In the genomic region with DNA sequence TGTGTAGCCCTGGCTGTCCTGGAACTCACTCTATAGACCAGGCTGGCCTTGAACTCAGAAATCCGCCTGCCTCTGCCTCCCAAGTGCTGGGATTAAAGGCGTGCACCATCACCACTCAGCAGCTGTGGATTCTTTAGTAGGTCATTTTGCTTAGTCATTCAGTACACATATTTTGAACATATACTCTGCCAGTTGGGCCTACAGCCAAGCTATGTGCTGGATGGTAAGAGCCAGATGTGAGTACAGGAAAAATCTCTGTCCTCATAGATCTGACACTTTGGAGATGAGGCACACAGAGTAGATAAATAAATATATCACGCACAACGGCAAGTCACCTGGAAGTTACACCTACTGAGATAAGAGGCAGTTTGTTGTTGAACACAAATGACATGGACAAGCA, we compare ENCODE assay signal across 23 mouse cellular contexts. TPM values are rescaled to one million over a fixed set of nuclear protein-coding genes. Genes with fewer than 3 reads are reported as not detected.
DNase-seq lines count a peak whose midpoint lies in the region; ATAC-seq and TF ChIP-seq lines count a peak whose summit lies in the region.
"Had no signal": no experiment of that assay in that cellular context is flagged by ENCODE, and none has a peak within 500 bp of the region (broad histone marks: within the 10 kb centered on the region; RNA-seq: fewer than 3 reads in every experiment).

No protein-coding gene starts in this region.

- whole genome bisulfite sequencing in heart, embryonic 11.5 days (ENCODE audit: insufficient replicate concordance), result 84% methylated on average over 4 of the region's 4 CpGs
- WGBS in liver, postnatal 0 days (ENCODE audit: insufficient replicate concordance), result 71% methylated on average over 4 of the region's 4 CpGs
- WGBS in liver, embryonic 11.5 days, result 86% methylated on average over 4 of the region's 4 CpGs
- 88% methylated on average over 4 of the region's 4 CpGs for WGBS in intestine, embryonic 15.5 days

- DNase-seq in heart, postnatal 4 days, result peak; percentile 20
- no peak for DNase-seq in liver, postnatal 0 days
- no peak for DNase-seq in liver, embryonic 11.5 days (ENCODE audit: low spot score)
- DNase-seq in lung, postnatal 10 days, result peak; percentile 25
- no peak for DNase-seq in lung, postnatal 36 days
- DNase-seq: adrenal gland, postnatal 10 days; adrenal gland, postnatal 36 days; cerebellum, adult 18-20 months; cerebellum, adult 9-10 months; cerebellum, postnatal 14 days; gastrocnemius, postnatal 14 days; heart, adult 18-20 months had no signal

- H3K9ac ChIP-seq in heart, embryonic 11.5 days (ENCODE audit: low read depth, low read length), result no peak overlapping the region
- H3K9ac ChIP-seq in liver, postnatal 0 days (replicated peaks), result no peak overlapping the region
- no peak overlapping the region for H3K9ac ChIP-seq in liver, embryonic 11.5 days (ENCODE audit: low read depth, low read length)
- H3K9ac ChIP-seq in intestine, embryonic 15.5 days, result no peak overlapping the region
- H3K9ac ChIP-seq: forebrain, embryonic 13.5 days; heart, embryonic 13.5 days; hindbrain, embryonic 13.5 days had no signal

- no peak for ATAC-seq in heart, embryonic 11.5 days (replicated peaks; ENCODE audit: insufficient number of reproducible peaks, low FRiP score, low TSS enrichment)
- ATAC-seq in liver, postnatal 0 days, result peak; percentile 66
- no peak for ATAC-seq in liver, embryonic 11.5 days (replicated peaks; ENCODE audit: low FRiP score)
- no peak for ATAC-seq in intestine, embryonic 15.5 days
- ATAC-seq: activated CD4-positive, CD25-positive, alpha-beta regulatory T cell, adult 4 months; CD4-positive, CD25-positive, alpha-beta regulatory T cell, adult 4 months; forebrain, embryonic 13.5 days; forebrain, embryonic 16.5 days; hindbrain, embryonic 16.5 days had no signal

- TF ChIP-seq EP300 in liver, postnatal 0 days (IDR thresholded peaks at IDR 0.05; ENCODE audit: low read depth), result no peak

- no peaks in the 10 kb centered on the region for H3K27me3 ChIP-seq in heart, embryonic 11.5 days (ENCODE audit: control insufficient read depth, insufficient read depth, low read length)
- H3K27me3 ChIP-seq in liver, postnatal 0 days (ENCODE audit: insufficient read depth, low read length), result no peaks in the 10 kb centered on the region
- H3K27me3 ChIP-seq in liver, embryonic 11.5 days (replicated peaks; ENCODE audit: control insufficient read depth, insufficient read depth, low read length), result no peaks in the 10 kb centered on the region
- H3K27me3 ChIP-seq in intestine, embryonic 15.5 days (replicated peaks), result no peaks in the 10 kb centered on the region
- H3K27me3 ChIP-seq: forebrain, embryonic 13.5 days; heart, embryonic 13.5 days; hindbrain, embryonic 13.5 days had no signal

- no peaks in the 10 kb centered on the region; the same call in 1 of the 2 replicates for H3K4me1 ChIP-seq in heart, embryonic 11.5 days (ENCODE audit: control insufficient read depth, insufficient read depth, low read length)
- no peaks in the 10 kb centered on the region for H3K4me1 ChIP-seq in liver, postnatal 0 days (ENCODE audit: insufficient read depth)
- H3K4me1 ChIP-seq in liver, embryonic 11.5 days (replicated peaks; ENCODE audit: control insufficient read depth, insufficient read depth, low read length), result no peaks in the 10 kb centered on the region
- H3K4me1 ChIP-seq in intestine, embryonic 15.5 days (replicated peaks), result no peaks in the 10 kb centered on the region; the same call in 1 of the 2 replicates

- H3K36me3 ChIP-seq in heart, embryonic 11.5 days (ENCODE audit: control insufficient read depth, insufficient read depth, low read length), result 0 out of 2 replicates have a peak, but pooled peaks cover 4% of the 10 kb centered on the region
- 0 out of 2 replicates have a peak, but pooled peaks cover 3% of the 10 kb centered on the region for H3K36me3 ChIP-seq in liver, postnatal 0 days (replicated peaks; ENCODE audit: insufficient read depth, low read length)
- H3K36me3 ChIP-seq in liver, embryonic 11.5 days (ENCODE audit: control insufficient read depth, insufficient read depth, low read length), result no peaks in the 10 kb centered on the region
- H3K36me3 ChIP-seq in intestine, embryonic 15.5 days, result no peaks in the 10 kb centered on the region
- H3K36me3 ChIP-seq: hindbrain, embryonic 13.5 days had no signal

- no peak overlapping the region for H3K27ac ChIP-seq in heart, embryonic 11.5 days (ENCODE audit: low read depth, low read length)
- H3K27ac ChIP-seq in liver, postnatal 0 days (ENCODE audit: low read depth), result 0 out of 2 replicates have a peak overlapping the region, but pooled peaks have one; percentile 45
- no peak overlapping the region for H3K27ac ChIP-seq in liver, embryonic 11.5 days (ENCODE audit: low read depth, low read length)
- H3K27ac ChIP-seq in intestine, embryonic 15.5 days, result no peak overlapping the region
- H3K27ac ChIP-seq: forebrain, embryonic 10.5 days; forebrain, embryonic 13.5 days; heart, embryonic 13.5 days; hindbrain, embryonic 10.5 days; hindbrain, embryonic 13.5 days had no signal

- H3K4me2 ChIP-seq in heart, embryonic 11.5 days, result no peak overlapping the region
- no peak overlapping the region for H3K4me2 ChIP-seq in liver, postnatal 0 days (ENCODE audit: low read depth, low read length)
- H3K4me2 ChIP-seq in liver, embryonic 11.5 days, result no peak overlapping the region
- no peak overlapping the region for H3K4me2 ChIP-seq in intestine, embryonic 15.5 days (replicated peaks)
- H3K4me2 ChIP-seq: forebrain, embryonic 13.5 days; heart, embryonic 13.5 days; hindbrain, embryonic 13.5 days had no signal

- H3K9me3 ChIP-seq in heart, embryonic 11.5 days (replicated peaks; ENCODE audit: control insufficient read depth, low read length), result no peaks in the 10 kb centered on the region
- H3K9me3 ChIP-seq in liver, postnatal 0 days (ENCODE audit: low read length), result no peaks in the 10 kb centered on the region
- H3K9me3 ChIP-seq in liver, embryonic 11.5 days (ENCODE audit: control insufficient read depth, low read length), result no peaks in the 10 kb centered on the region
- H3K9me3 ChIP-seq in intestine, embryonic 15.5 days, result no peaks in the 10 kb centered on the region
- H3K9me3 ChIP-seq: forebrain, embryonic 10.5 days; forebrain, embryonic 13.5 days; heart, embryonic 13.5 days; hindbrain, embryonic 10.5 days; hindbrain, embryonic 13.5 days had no signal

- no peak overlapping the region for H3K4me3 ChIP-seq in heart, embryonic 11.5 days (ENCODE audit: low read depth, low read length)
- H3K4me3 ChIP-seq in liver, postnatal 0 days (ENCODE audit: low read depth, low read length), result no peak overlapping the region
- H3K4me3 ChIP-seq in liver, embryonic 11.5 days (ENCODE audit: low read depth, low read length), result no peak overlapping the region
- no peak overlapping the region for H3K4me3 ChIP-seq in intestine, embryonic 15.5 days (replicated peaks)
- H3K4me3 ChIP-seq: forebrain, embryonic 10.5 days; forebrain, embryonic 13.5 days; heart, embryonic 13.5 days; hindbrain, embryonic 10.5 days; hindbrain, embryonic 13.5 days had no signal

- no peak for TF ChIP-seq CTCF in liver, postnatal 0 days (IDR thresholded peaks at IDR 0.05; ENCODE audit: low read depth)

RNA-seq across cellular contexts. Expression of gene Has3, which starts 57.5 kb away (rescaled TPM):
- total RNA-seq in heart, postnatal 4 days (2021), result 1 to 10 TPM; 1.3 to 2.4 TPM
- polyA plus RNA-seq in heart, embryonic 11.5 days (2014; fragmentation: Nextera tagmentation; extraction: Ambion mirVana), result 0.08 and 0.17 TPM in 2 replicates
- 0.05 TPM in 1 of 2 replicates, not detected in the other for polyA plus RNA-seq in liver, postnatal 0 days (2015; fragmentation: Nextera tagmentation; extraction: Ambion mirVana)
- 0.07 and 0.09 TPM in 2 replicates for polyA plus RNA-seq in liver, embryonic 11.5 days (2014; fragmentation: Nextera tagmentation; extraction: Ambion mirVana)
- 0.10 and 0.18 TPM in 2 replicates for polyA plus RNA-seq in intestine, embryonic 15.5 days (2015; fragmentation: Nextera tagmentation; extraction: Ambion mirVana)

Comparison
In these comparisons a context has a peak if more than half of its experiments do, and no peak if none do; other contexts are left out.
1. DNase-seq: peak in heart, postnatal 4 days (single experiment) and lung, postnatal 10 days (single experiment); none in liver, postnatal 0 days (single experiment), liver, embryonic 11.5 days (single experiment) and lung, postnatal 36 days (single experiment).